Mouse (Mus musculus) A20 (cell line): ENCODE results near the gene Mgat3.

Source experiments
- DNase-seq: peaks from one replicate; pipeline ENCODE4 v3.0.0-alpha.2; 2011; ENCODE audit warnings: low read depth, low spot score

Mgat3 gene

DNA sequence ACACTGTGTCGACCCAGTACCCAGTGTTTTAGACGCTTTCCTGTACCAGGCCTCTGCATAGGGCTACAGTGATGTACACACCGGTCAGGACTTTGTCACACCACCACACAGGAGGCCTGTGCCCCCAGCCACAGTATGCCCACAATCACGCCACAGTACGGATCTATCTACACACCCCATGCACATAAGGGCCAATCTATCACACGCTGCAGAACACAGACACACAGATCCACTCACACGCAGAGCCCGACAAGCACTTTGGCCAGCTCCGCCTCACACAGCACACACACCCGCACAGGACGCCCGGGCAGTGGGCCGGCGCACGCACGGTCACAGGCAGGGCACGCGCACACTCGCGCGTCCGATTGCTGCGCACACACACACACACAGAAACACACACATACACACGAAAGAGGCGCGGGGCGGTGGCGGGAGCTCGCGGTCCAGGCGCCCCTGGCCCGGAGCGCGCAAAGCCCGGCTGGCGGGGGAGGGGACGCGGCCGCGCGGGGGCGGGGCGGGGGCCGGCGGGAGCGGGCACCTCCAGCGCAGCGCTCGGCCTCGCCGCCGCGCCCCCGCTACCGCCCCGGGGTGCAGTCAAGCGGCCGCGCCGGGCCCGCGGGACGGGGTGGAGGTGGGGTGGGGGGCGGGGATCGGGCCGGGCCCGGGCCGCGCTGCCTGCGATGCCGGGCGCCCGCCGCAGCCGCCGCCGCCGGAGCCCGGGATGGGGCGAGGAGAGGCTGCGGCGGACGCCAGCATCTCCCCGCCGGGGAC, at the start of gene Mgat3:
Gene Mgat3, plus strand, starts transcription at position 721 of the 771 bp plus-strand sequence.
- DNase-seq, result no peak

GRCm38 (mm10) chr15:80124651-80125050, 48.9 kb upstream of the Mgat3 start:
- DNase-seq, result no peak

- DNase-seq, result peak; percentile 32
Observed at GRCm38 (mm10) chr15:80127191-80127590, 46.3 kb upstream of the Mgat3 start.

- no peak for DNase-seq
Observed at GRCm38 (mm10) chr15:80129982-80130381, 43.5 kb upstream of the Mgat3 start.

DNA sequence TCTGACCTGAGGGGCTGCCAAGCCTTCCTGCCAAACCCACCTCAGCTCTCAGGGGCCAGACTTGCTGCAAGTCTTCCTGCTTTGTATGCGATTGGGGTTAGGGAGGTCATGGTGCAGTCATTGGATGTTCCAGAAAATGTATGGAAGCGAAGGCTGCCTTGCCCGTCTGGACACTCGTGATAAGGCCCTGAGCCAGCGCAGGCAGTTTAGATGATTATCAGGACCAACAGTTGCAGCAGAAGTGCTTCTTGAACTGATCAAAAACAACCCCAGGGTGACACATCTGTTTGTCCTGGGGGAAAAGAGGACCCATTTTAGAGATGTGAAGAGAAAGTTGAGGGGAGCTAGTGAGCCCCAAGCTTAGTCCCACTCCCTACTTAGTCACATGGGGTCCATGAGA, 42.8 kb upstream of the Mgat3 start:
- no peak for DNase-seq

DNA sequence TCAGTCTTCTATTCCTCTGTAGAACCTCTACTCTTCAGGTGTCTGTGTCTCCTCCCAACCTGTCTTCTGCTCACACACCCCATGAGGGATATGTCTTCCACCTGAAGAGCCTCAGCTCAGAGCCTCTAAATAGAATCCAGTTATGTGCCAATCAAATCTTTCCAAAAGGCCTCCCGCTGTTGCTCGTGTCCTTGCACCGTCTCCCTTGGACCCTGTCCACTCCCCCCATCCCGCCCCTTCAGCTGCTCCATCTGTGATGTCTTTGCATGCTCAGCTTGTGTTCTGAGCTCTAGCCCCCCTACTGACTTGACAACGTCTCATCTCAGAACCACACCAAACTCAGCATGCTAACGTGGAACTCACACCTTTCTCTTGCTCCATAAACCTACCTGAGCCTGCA, 42.1 kb upstream of the Mgat3 start:
- no peak for DNase-seq

DNA sequence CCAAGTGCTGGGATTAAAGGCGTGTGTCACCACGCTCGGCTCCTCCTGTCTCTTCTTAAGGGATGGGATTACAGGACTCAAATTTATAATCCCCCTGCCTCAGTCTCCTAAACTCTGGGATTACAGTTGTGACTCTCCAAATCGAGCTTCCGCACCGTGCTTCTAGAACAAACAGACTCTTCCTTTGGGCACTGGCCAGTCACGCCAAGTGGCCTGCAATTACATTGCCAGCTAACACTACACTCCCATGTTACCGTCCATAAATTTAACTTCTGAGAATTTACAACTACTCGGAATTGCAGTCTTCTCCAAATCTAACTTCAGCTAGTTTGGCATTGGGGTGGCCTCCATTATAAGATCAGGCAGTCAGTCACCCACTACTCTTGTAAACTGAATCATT, 41.1 kb upstream of the Mgat3 start:
- no peak for DNase-seq

GRCm38 (mm10) chr15:80132993-80133586, 40.4 kb upstream of the Mgat3 start, which contains the start of gene Tab1:
Tab1 (plus strand) TSS chr15:80133127.
- peak; percentile 97 for DNase-seq

- DNase-seq, result no peak
Observed at GRCm38 (mm10) chr15:80133682-80134449, 39.7 kb upstream of the Mgat3 start.

GRCm38 (mm10) chr15:80134450-80134847, 39.1 kb upstream of the Mgat3 start:
- DNase-seq, result no peak

DNA sequence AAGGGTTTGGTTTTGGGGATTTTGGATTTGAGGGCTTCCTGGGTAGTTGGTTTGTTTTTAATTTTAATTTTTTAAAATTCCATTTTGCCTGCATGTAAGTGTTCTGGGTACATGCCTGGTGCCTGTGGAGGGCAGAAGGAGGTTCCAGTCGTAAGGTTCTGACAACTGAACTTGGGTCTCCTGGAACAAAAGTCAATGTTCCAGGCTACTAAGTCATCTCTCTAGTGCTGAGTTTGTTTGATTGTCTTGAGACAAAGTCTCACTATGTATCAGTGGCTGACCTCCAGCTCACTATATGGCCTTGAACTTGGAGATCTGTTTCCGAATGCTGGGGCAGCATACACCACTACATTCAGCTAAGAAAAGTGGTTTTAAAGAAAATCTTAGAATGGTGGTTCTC, 38.0 kb upstream of the Mgat3 start:
- DNase-seq, result no peak

GRCm38 (mm10) chr15:80136645-80137044, 36.9 kb upstream of the Mgat3 start:
- DNase-seq, result no peak

DNA sequence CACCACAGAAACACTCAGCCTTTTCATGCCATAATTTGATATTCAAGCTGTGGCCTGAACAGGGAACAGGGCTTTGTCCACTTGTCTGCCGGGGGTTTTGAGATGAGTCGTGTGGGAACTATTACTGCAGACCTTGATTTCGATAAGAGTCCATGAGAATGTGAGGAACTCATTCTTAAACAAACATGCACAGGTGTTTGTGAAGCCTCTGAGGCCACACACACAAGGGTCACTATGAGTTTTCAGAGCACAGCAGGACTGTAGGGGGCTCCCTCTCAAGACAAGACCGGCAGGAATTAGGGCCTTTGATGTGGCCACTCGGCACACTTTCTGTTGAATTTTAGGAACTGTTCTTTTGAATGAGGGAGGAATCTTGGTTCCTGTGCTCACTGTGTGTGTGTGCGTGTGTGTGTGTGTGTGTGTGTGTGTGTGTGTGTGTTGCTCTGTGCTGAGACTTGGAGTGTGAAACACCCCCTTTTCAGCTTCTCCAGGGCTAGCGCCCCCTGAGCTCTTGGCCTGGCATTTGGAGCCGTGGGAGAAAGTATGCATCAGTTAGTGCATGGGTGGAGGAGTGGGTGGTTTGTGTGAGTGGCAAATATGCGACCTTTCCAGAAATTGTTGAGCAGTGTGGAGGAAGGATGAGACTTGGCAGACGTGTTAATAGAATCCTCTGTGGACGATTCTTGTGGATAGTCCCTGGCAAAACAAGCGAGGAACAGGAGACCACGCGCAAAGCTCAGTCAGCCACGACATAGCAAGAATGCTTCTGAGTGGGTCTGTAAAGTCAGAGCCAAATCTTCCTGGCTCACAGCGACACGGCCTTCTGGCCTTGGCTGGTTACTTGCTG, 35.4 kb upstream of the Mgat3 start:
- no peak for DNase-seq

DNA sequence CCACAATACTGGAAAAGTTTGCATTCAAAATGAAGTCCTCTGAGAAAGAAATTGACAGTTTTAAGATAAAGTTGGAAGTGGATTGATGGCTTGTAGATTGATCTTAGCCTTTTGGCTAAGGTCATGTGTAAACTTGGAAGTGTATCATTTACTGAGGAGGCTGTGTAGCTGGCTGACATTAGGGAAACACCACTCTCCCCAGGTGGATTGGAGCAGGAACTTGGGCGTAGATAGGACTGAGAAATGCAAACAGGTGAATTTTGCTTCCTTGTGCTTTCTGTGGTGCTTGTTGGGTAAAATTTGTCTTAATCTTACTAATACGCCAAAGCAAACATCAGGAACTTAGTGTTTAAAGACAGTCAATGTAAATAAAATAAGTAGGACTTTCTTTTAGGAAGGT, 33.2 kb upstream of the Mgat3 start:
- DNase-seq, result no peak

- no peak for DNase-seq
Observed at GRCm38 (mm10) chr15:80140878-80141277, 32.6 kb upstream of the Mgat3 start.

GRCm38 (mm10) chr15:80142130-80142529, 31.4 kb upstream of the Mgat3 start:
- no peak for DNase-seq

GRCm38 (mm10) chr15:80143760-80144159, 29.8 kb upstream of the Mgat3 start:
- no peak for DNase-seq

DNA sequence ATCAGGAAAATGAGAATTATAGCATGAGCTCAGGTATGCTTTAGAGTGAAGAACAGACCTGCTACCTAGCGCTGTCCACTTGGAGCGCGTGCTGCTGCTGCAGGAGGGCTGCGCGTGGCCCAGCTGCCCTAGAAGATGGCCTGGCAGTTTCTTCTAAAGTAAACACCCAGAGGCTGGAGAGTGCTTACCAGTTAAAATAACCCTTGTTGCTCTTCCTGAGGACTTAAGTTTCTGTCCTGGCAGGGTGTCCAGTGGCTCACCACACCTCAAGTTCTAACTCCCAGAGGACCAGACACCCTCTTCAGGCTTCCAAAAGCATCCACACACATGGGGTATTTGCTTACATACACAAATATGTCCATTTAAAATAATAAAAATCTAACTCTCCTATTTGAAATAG, 28.1 kb upstream of the Mgat3 start:
- DNase-seq, result no peak

- no peak for DNase-seq
Observed at GRCm38 (mm10) chr15:80146153-80146552, 27.4 kb upstream of the Mgat3 start.

DNA sequence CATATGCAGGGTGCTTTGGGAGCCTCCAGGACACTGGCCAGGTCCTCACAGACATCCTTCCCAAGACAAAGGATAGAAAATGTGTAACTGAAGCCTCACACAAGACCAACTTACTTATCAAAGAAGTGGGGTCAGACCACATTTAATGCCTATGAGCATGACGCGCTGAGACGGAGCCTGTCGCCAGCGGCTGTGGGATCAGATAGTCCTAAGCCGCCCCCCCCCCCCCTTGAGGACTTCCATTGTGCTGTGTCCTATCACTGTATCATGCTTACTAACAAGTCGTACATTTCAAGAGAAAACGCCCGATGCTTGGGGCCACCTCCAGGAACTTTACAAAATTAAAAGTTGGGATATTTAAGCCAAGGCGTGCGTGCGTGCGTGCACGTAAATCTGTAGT, 26.4 kb upstream of the Mgat3 start:
- no peak for DNase-seq

- DNase-seq, result no peak
Observed at GRCm38 (mm10) chr15:80147511-80147910, 26.0 kb upstream of the Mgat3 start.

DNA sequence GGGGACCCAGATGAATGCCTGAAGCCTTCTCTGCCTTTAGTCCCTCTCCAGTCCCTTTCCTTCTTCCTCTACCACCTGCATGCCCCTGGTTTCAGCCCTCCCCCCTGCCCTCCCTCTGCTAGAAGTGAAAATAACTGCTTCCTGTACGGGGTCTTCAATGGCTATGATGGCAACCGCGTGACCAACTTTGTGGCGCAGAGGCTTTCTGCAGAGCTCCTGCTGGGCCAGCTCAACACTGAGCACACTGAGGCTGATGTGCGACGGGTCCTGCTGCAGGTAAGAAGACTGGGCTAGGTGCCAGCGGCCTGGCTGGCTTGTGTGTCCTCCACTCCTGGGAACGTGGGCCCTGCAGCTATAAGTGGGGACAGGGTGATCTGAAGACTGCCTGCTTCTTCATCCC, 25.0 kb upstream of the Mgat3 start:
- DNase-seq, result no peak
